Mouse (Mus musculus): ENCODE measurements around the gene Zfp385a.

DNA sequence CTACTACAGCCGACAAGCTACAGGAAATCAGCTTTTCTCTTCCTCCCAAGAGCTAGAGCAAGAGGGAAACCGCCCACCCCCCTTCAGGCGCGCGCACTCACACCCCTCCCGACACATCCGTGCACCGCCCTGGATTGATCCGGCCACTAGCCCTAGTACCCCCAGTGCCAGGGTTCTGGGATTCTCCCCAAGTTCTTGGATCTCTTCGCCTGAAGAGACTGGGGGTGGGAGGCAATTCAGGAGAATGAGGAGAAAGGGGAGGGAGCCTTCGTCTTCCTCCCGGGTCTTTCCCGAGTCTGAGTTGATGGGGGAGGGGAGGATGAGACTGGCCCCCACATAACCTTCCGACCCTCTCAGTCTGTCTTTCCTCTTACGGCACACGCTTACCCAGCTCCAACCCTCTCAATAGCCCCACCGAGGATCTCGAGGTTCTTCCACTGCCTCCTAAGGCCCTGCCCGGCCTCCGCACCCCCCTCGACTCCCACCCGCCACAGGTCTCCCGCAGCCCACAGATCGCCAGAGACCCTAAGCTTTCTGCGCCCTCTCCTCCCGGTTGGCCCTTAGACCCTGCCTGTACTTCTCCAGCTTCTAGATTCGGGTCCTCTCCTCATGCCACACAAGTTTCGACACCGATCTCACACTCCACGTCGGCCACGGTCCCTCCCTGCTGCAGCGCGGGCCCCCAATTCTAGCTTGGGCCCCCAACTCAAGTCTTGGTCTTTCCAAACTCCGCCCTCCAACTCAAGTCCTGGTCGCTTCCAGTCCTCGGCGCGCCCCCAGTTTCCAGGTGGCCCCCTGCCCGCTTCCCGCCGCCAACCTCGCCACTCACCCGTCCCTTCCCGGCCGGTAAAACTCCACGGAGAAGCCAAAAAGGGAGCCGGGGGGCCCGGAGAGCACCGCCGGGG lies 25.8 kb upstream of the Zfp385a start:
- TF ChIP-seq CTCF (IDR thresholded peaks at IDR 0.05; ENCODE audit: extremely low read depth, insufficient read depth, insufficient read length, insufficient replicate concordance) (no peak), POLR2A (IDR thresholded peaks at IDR 0.05; ENCODE audit: low read depth, low read length) (no peak)
